Mouse (Mus musculus) hindlimb bud, embryonic 11.5 days (tissue): ENCODE measurements around the gene Sh3pxd2b.
"Not testable (repeated sequence)": the region's sequence is repeated elsewhere in the genome, so short reads cannot be mapped to it uniquely, and the experiment has no call there.

Source experiments
- DNase-seq: peaks from one replicate; pipeline ENCODE4 v3.0.0-alpha.2; 2012; ENCODE audit warnings: low read depth, low spot score; ENCODE audit errors: extremely low spot score

Sh3pxd2b gene

DNA sequence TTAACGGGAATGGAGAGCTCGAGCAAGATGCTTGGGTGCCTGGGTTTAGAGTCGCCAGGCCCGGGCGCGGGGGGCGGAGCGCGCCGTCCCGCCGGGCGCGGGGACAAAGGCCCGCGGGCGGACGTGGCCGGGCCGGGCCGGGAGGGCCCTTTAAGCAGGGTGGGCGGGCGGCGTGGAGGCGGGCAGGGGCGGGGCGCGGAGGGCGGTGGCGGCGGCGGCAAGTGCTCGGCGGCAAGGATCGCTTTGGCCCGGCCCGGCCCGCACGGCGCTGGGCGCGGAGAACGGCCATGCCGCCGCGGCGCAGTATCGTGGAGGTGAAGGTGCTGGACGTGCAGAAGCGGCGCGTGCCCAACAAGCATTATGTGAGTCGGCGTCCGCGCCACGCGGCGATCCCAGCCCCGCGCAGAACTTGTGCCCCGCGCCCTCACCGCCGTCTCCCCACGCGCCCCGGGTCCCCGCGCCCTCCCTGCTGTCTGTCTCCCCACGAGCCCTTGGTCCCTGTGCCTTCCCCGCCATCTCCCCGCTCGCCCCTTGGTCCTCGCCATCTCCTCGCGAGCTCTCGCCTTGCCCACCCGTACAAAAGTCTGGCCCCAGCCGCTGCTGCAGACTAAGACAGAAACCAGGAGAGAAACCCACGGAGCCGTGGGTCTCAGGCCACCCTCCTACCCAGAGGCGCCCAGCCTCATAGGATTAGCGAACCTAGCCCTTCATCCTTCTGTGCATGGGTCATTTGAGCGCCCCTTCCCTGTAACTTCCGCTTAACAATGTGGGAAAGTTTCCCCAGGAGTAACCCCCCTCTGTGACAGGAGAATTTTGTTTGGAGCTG is at the start of gene Sh3pxd2b:
Gene Sh3pxd2b (plus strand): TSS at position 214 of the 826 bp plus-strand sequence.
- no peak for DNase-seq

DNA sequence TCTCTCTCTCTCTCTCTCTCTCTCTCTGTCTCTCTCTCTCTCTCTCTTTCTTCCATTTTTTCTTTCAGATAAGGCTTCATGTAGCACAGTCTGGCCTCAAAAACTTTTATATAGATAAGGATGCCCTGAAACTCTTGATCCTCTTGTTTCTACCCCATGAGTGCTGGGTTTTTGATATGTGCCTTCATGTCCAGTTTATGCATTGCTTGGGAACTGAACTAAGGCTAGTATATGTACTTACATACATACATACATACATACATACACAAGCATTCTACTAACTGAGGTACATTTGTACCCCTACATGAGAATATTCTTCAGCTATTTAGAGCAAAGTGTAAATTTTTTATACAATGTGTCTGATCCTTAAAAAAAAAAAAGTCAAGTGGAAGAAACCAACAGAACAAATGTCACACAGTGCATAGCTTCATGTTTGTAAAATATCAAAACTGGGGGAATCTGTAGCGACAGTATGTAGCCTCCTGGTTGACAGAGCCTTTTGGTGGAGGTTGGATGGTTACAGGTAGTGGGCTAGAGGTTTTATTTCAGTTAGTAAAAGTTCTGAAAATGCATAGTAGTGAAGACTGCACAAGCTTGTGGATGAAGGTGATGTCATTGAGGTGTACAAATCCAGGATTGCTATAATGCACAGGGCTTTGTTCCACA is 49.6 kb upstream of the Sh3pxd2b start:
- no peak for DNase-seq

GRCm38 (mm10) chr11:32298532-32298918 is 49.1 kb upstream of the Sh3pxd2b start:
- DNase-seq = no peak

DNA sequence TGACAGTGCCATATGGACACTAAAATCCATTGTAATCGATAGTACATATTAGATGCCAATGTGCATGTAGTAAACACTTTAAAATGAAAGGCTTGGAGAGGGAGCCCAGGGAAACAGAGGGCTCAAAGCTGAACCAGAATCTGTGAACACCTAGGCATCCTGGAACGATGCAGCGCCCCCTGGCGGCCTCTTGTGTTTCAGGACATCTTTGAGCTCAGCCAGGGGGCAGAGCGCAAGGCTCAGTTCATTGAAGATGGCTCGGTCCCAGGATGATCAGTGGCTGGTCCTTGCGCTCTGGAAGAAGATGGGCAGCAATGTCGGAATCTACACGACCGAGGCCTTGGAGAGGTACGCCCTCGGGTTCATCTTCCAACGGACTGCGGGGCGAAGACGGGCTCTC is 47.8 kb upstream of the Sh3pxd2b start, which contains the start of gene Hbq1a:
Gene Hbq1a (plus strand): TSS at position 205 of the 400 bp plus-strand sequence.
- DNase-seq = not testable (repeated sequence)

DNA sequence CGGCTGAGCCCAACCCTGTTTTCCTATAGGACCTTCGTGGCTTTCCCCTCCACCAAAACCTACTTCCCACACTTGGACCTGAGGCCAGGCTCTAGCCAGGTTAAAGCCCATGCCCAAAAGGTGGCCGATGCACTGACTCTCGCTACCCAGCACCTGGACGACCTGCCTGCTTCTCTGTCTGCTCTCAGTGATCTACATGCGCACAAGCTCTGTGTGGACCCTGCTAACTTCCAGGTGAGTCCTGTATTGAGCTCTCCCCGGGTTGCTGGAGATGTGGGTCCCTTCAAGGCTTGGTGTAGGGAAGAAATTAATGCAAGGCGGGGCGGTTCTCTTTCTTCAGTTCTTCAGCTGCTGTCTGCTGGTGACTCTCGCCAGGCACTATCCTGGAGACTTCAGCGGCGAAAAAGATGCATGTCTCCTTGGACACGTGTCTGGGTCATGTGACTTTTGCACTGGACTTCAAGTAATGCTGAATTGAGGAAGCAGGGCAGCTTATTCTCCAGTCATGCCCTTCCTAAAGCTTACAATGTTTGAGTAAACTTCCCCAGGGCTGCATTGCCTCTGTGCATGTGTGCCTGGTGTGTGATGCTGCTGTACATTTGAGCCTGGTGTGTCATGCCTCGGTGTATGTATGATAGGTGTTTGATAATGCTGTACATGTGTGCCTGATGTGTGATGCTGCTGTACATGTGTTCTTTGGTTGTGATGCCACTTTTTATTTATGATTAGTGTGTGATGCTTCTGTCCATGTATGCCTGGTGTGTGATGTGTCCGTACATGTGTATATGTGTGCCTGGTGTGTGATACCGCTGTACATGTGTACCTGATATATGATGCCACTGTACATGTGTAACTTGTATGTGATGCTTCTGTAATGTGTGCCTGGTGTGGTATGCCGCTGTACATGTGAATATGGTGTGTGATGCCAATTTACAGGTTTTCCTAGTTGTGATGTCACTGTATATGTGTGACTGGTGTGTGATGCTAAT is 47.0 kb upstream of the Sh3pxd2b start:
- DNase-seq = no peak

- no peak for DNase-seq
Measured at GRCm38 (mm10) chr11:32301506-32301905, 46.1 kb upstream of the Sh3pxd2b start.

- DNase-seq = no peak
Measured at GRCm38 (mm10) chr11:32302824-32303419, 44.7 kb upstream of the Sh3pxd2b start.

GRCm38 (mm10) chr11:32303455-32303854 is 44.2 kb upstream of the Sh3pxd2b start:
- no peak for DNase-seq

- DNase-seq = no peak
Measured at GRCm38 (mm10) chr11:32307006-32307405, 40.6 kb upstream of the Sh3pxd2b start.

GRCm38 (mm10) chr11:32309446-32309845 is 38.2 kb upstream of the Sh3pxd2b start:
- DNase-seq = no peak

GRCm38 (mm10) chr11:32309928-32310327 is 37.7 kb upstream of the Sh3pxd2b start:
- DNase-seq = no peak

GRCm38 (mm10) chr11:32316009-32316408 is 31.6 kb upstream of the Sh3pxd2b start:
- DNase-seq = no peak

GRCm38 (mm10) chr11:32320507-32321195 is 27.0 kb upstream of the Sh3pxd2b start:
- no peak for DNase-seq

DNA sequence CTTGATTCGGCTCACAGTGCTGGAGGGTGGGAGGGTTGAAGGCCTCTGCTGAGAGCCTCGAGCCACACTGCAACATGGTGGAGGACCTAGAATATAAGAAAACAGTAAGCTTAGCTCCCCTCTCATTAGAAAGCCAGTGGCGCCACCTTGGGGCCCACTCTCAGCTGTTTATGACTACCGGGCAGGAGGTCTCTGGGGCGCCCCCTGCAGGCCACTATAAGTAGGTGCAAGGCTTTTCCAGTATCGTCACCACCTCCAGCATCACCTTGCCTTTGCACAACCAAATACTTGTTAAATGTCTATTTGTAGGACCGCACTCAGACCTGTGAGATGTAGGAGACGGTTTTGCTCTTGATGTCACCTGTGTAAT is 26.4 kb upstream of the Sh3pxd2b start:
- no peak for DNase-seq

DNA sequence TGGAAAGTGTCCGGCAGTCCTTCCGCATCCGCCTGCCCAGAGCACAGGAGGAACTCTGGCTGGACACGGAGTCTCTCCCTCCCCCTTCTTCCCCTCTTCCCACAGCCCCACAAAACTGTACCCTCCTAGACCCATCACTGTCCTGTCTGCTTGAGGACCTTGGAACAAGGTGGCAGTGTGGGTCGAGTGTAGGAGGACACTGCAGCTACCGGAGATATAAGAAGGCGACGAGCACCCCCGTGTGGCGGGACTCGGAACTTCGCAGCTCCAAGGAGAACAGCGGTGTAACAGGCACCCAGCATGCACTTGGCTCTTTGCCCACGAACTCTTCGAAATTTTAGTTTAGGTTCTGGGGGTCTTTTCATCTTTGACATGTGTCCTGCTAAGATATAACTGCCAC is 23.0 kb upstream of the Sh3pxd2b start:
- peak; percentile 57 for DNase-seq

DNA sequence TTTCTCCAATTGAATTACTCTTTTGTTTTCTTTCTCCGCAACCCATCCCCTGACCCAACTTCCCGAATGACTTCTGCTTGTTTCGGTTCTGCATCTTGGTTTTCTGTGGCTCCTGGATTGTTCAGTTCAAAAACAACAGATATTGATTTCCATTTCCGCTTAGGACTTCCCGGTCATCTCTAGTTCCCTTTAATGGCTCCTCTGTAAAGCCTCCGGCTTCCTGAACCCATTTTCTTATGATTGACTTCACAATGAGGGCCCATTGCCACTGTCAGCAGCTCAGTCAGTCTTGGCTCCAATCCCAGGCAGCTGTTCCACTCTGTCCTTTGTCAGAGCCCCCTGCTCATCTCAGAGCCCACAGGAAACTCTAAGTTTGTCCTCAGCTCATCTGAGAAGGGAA is 16.5 kb upstream of the Sh3pxd2b start:
- no peak for DNase-seq

- no peak for DNase-seq
Measured at GRCm38 (mm10) chr11:32331861-32332260, 15.8 kb upstream of the Sh3pxd2b start.

- DNase-seq = no peak
Measured at GRCm38 (mm10) chr11:32333235-32333634, 14.4 kb upstream of the Sh3pxd2b start.

- no peak for DNase-seq
Measured at GRCm38 (mm10) chr11:32336435-32336907, 11.1 kb upstream of the Sh3pxd2b start.

DNA sequence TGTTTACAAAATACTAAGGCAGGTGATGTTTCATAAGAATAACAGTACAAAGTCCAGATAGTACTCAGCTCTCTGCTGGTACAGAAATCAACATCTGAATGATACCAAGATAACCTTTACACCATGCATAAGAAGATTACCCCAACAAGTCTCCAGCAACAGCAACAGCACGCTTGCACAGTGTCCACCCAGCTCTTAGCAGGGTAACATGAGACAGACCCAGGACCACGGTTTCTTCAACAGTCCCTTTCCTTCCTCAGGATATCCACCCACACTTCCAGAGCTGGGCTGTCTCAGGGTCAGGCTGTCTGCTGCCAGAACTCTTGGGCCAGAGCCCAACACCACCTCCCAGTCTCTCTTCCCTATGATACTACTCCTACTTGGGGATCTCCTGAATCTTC is 8.5 kb upstream of the Sh3pxd2b start:
- no peak for DNase-seq
